Mouse (Mus musculus) heart, embryonic 15.5 days (tissue): ENCODE data around the gene Gm2888. TPM values are rescaled to one million over a fixed set of nuclear protein-coding genes. Genes with fewer than 3 reads are reported as not detected.
"Not testable (repeated sequence)": the region's sequence is repeated elsewhere in the genome, so short reads cannot be mapped to it uniquely, and the experiment has no call there.

ENCODE experiments used
- ATAC-seq: fragments of 200-750 bp; cut with Nextera tagmentation; replicated peaks from 2 replicates; pipeline ENCODE4 v1.8.0; 2017; ENCODE audit warnings: low read depth, moderate TSS enrichment; ENCODE audit not compliant: insufficient number of reproducible peaks, insufficient read depth, low FRiP score
- H3K27ac ChIP-seq: fragments of 300-500 bp; sonication (generic); 2 replicates; pipeline ENCODE4 v1.5.1; 2015; ENCODE audit warnings: mild to moderate bottlenecking, inconsistent platforms
- H3K27me3 ChIP-seq: fragments of 300-500 bp; sonication (generic); 2 replicates; pipeline ENCODE4 v1.6.1; 2015; ENCODE audit warnings: inconsistent platforms
- H3K36me3 ChIP-seq: fragments of 300-500 bp; sonication (generic); 2 replicates; pipeline ENCODE4 v1.6.1; 2015; ENCODE audit warnings: mild to moderate bottlenecking, inconsistent platforms
- H3K4me1 ChIP-seq: fragments of 300-500 bp; sonication (generic); replicated peaks from 2 replicates; pipeline ENCODE4 v1.6.1; 2015; ENCODE audit warnings: inconsistent platforms
- H3K4me2 ChIP-seq: fragments of 300-500 bp; sonication (generic); 2 replicates; pipeline ENCODE4 v1.6.1; 2015; ENCODE audit warnings: inconsistent platforms, mild to moderate bottlenecking, moderate library complexity
- H3K4me3 ChIP-seq: fragments of 300-500 bp; sonication (generic); 2 replicates; pipeline ENCODE4 v1.5.1; 2015; ENCODE audit warnings: mild to moderate bottlenecking, inconsistent platforms
- H3K9ac ChIP-seq: fragments of 300-500 bp; sonication (generic); 2 replicates; pipeline ENCODE4 v1.6.1; 2015; ENCODE audit warnings: mild to moderate bottlenecking, inconsistent platforms
- H3K9me3 ChIP-seq: fragments of 300-500 bp; sonication (generic); replicated peaks from 2 replicates; pipeline ENCODE4 v1.6.1; 2016; ENCODE audit warnings: inconsistent platforms
- WGBS: fragments of 180-500 bp; shearing (Covaris S2); methylation state at CpG from one replicate; pipeline ENCODE4 v1.1.7; 2015; ENCODE audit warnings: mixed read lengths; 5-methylcytosine and 5-hydroxymethylcytosine counted together
- polyA plus RNA-seq: library from polyadenylated mRNA; unstranded; fragments of >200 nt; fragmentation: Nextera tagmentation; extraction: Ambion mirVana; gene quantifications from 2 replicates; pipeline ENCODE4 v1.2.1, GENCODE M21; 2015

Gene Gm2888
- not detected in 2 replicates for polyA plus RNA-seq

DNA sequence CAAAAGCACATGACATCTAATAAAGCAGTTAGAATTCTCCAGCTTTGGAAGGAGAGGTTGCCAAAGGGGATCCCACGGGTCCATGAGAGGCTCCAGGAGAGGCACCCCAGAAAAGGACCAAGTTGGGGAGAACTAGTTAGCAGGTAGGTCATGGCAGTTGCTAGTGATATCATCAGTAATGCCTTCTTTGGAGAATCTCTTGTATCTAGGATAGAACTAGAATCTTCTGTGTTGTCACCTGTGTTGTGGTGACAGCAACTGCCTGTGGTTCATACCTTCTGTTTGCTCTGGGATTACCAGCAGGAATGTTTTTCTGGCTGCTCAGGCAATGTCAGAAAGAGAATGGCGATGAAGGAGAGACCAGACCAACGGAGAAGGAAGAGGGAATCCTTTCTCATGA, at the start of gene Gm2888:
Gene Gm2888, plus strand, starts transcription at position 301 of the 400 bp plus-strand sequence.
- H3K9me3 ChIP-seq, H3K27ac ChIP-seq, H3K36me3 ChIP-seq, H3K27me3 ChIP-seq, H3K9ac ChIP-seq, H3K4me3 ChIP-seq, H3K4me1 ChIP-seq, H3K4me2 ChIP-seq, ATAC-seq: not testable (repeated sequence)
- 51% methylated on average over 3 of the region's 3 CpGs for WGBS

DNA sequence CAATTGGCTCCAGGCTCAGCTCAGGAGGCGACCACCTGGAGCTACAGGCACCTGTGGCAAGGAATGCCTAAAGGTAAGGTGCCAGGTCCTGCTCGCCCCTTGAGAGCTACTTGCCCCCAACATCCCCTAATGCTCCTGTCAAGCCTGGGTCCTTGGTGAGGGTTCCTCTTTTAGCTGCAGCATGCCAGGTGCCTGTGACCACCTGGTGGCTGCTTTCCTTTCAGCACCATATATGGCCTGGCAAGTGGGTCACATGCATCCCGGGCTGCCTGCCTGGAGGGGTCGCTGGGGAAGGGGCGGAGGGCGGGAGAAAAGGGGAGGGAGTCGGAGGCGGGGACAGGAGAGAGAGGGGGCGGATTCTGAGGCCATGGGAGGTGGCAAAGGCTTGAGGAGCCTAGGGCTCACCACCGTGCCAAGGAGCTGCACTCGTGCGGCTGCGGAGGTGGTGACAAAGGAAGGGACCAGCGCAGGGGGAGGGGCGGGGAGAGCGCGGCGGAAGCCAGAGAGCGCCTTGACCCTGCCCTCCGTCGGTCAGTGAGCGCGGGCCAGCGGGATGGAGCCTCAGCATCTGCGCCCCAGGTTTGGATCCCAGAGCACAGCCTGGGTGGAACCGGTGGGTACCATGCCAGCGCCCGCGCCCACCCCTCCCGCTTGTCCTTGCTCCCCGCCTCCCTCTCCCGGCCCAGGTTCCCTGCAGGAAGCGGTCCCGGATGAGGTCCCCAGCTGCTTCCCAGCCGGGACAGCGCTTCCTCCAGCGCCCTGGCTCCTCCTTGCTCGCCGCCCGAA, 19.1 kb downstream of the Gm2888 start, which contains the start of gene Gm2897:
Gene Gm2897, plus strand, starts transcription at position 559 of the 786 bp plus-strand sequence.
- H3K9me3 ChIP-seq, H3K4me1 ChIP-seq, H3K36me3 ChIP-seq, H3K27ac ChIP-seq, ATAC-seq, H3K27me3 ChIP-seq: not testable (repeated sequence)
- H3K9ac ChIP-seq: peak within 1 kb of the TSS; percentile 48
- H3K4me3 ChIP-seq: peak within 1 kb of the TSS; percentile 57
- 2% methylated on average over 40 of the region's 40 CpGs for WGBS
- peak within 1 kb of the TSS; percentile 86 for H3K4me2 ChIP-seq

DNA sequence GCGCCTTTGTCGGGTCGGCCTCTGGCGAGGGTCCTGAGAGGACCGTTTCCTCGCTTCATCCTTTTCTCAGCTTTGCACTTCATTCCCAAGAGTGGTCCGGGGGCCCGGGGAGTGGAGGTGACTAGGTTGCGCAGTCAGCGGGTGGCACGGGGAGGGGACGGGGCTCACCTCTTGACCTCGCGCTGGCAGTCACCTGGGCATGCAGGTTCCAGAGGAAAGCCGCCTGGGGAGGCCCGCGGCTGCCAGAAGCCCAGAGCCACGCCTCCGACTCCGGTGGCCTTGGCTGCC, 19.7 kb downstream of the Gm2888 start:
- not testable (repeated sequence) for H3K36me3 ChIP-seq, ATAC-seq, H3K27me3 ChIP-seq, H3K9me3 ChIP-seq, H3K4me1 ChIP-seq, H3K27ac ChIP-seq
- Histone ChIP-seq H3K4me2 (peak overlapping the region; percentile 86), H3K4me3 (peak overlapping the region; percentile 57), H3K9ac (peak overlapping the region; percentile 48)
- under 1% methylated on average over 17 of the region's 20 CpGs for WGBS

DNA sequence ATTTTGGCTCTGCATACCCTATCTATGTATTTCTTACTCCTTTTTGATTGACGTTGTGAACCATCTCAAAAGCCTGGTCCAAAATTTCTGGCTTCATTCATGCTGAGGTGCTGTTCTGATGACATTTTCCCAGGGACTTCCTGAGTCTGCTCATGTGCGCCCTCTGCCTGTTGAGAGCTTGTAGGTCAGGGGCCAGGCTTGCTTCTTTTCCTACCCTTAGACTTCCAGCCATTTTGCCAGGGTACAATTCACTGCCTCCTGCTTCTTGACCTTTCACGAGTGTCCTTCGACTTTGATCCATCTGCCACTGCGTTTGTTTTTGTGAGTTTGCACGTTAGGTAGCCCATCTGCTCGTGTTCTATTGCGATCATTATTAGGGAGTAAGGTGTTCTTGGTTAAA, 20.3 kb downstream of the Gm2888 start:
- H3K4me3 ChIP-seq, H3K4me1 ChIP-seq, H3K36me3 ChIP-seq, H3K4me2 ChIP-seq, H3K27ac ChIP-seq, ATAC-seq, H3K9ac ChIP-seq, H3K27me3 ChIP-seq, H3K9me3 ChIP-seq: not testable (repeated sequence)
- 16% methylated on average over 7 of the region's 8 CpGs for WGBS

Other genes starting within 250 kb of the Gm2888 start
- 2.5 and 3.1 TPM in 2 replicates for gene Gm2897, start 19.3 kb downstream of the Gm2888 start, polyA plus RNA-seq
- not detected in 2 replicates for gene Gm10340, start 104.0 kb downstream of the Gm2888 start, polyA plus RNA-seq
- not detected in 2 replicates for gene Gm5795, start 158.3 kb downstream of the Gm2888 start, polyA plus RNA-seq
- 25.3 and 26.7 TPM in 2 replicates for gene D830030K20Rik, start 178.5 kb downstream of the Gm2888 start, polyA plus RNA-seq